Mouse (Mus musculus): ENCODE measurements around the gene Opcml.

The Opcml gene

GRCm38 (mm10) chr9:27790725-27791638 lies at the start of gene Opcml:
Gene Opcml (plus strand): TSS chr9:27790775.
- DNase-seq (ENCODE audit: low spot score in 2 of 2): no peak

GRCm38 (mm10) chr9:27758709-27759108 lies 31.9 kb upstream of the Opcml start:
- DNase-seq (ENCODE audit: low spot score in 2 of 2): no peak

GRCm38 (mm10) chr9:27761196-27761595 lies 29.4 kb upstream of the Opcml start:
- DNase-seq (ENCODE audit: low spot score in 2 of 2): no peak

GRCm38 (mm10) chr9:27766446-27766845 lies 24.1 kb upstream of the Opcml start:
- DNase-seq (ENCODE audit: low spot score in 2 of 2): no peak

- DNase-seq (ENCODE audit: low spot score in 2 of 2): no peak
Observed at GRCm38 (mm10) chr9:27767196-27767900, 23.2 kb upstream of the Opcml start.

GRCm38 (mm10) chr9:27768788-27769187 lies 21.8 kb upstream of the Opcml start:
- no peak for DNase-seq (ENCODE audit: low spot score in 2 of 2)

- no peak for DNase-seq (ENCODE audit: low spot score in 2 of 2)
Observed at GRCm38 (mm10) chr9:27781291-27781993, 9.1 kb upstream of the Opcml start.

GRCm38 (mm10) chr9:27781994-27782337 lies 8.6 kb upstream of the Opcml start:
- no peak for DNase-seq (ENCODE audit: low spot score in 2 of 2)

GRCm38 (mm10) chr9:27791639-27791966 lies 1.0 kb downstream of the Opcml start:
- DNase-seq (ENCODE audit: low spot score in 2 of 2): no peak

- DNase-seq (ENCODE audit: low spot score in 2 of 2): no peak
Observed at GRCm38 (mm10) chr9:27792226-27792625, 1.7 kb downstream of the Opcml start.

GRCm38 (mm10) chr9:27792994-27793393 lies 2.4 kb downstream of the Opcml start:
- no peak for DNase-seq (ENCODE audit: low spot score in 2 of 2)

- no peak for DNase-seq (ENCODE audit: low spot score in 2 of 2)
Observed at GRCm38 (mm10) chr9:27796535-27796934, 6.0 kb downstream of the Opcml start.

- DNase-seq (ENCODE audit: low spot score in 2 of 2): no peak
Observed at GRCm38 (mm10) chr9:27800992-27801391, 10.4 kb downstream of the Opcml start.

- DNase-seq (ENCODE audit: low spot score in 2 of 2): no peak
Observed at GRCm38 (mm10) chr9:27801807-27802206, 11.2 kb downstream of the Opcml start.

- no peak for DNase-seq (ENCODE audit: low spot score in 2 of 2)
Observed at GRCm38 (mm10) chr9:27802379-27802778, 11.8 kb downstream of the Opcml start.

- no peak for DNase-seq (ENCODE audit: low spot score in 2 of 2)
Observed at GRCm38 (mm10) chr9:27804461-27804860, 13.9 kb downstream of the Opcml start.

GRCm38 (mm10) chr9:27809741-27810140 lies 19.2 kb downstream of the Opcml start:
- no peak for DNase-seq (ENCODE audit: low spot score in 2 of 2)

- DNase-seq (ENCODE audit: low spot score in 2 of 2): no peak
Observed at GRCm38 (mm10) chr9:27813207-27813790, 22.7 kb downstream of the Opcml start.

GRCm38 (mm10) chr9:27814161-27814560 lies 23.6 kb downstream of the Opcml start:
- no peak for DNase-seq (ENCODE audit: low spot score in 2 of 2)

GRCm38 (mm10) chr9:27821197-27821596 lies 30.6 kb downstream of the Opcml start:
- DNase-seq (ENCODE audit: low spot score in 2 of 2): no peak

GRCm38 (mm10) chr9:27822681-27823080 lies 32.1 kb downstream of the Opcml start:
- no peak for DNase-seq (ENCODE audit: low spot score in 2 of 2)

- no peak for DNase-seq (ENCODE audit: low spot score in 2 of 2)
Observed at GRCm38 (mm10) chr9:27824424-27824823, 33.8 kb downstream of the Opcml start.

Data from spleen, postnatal 10 days (tissue).